Mouse (Mus musculus): ENCODE measurements around the gene Nfyb. TPM values are rescaled to one million over a fixed set of nuclear protein-coding genes. Genes with fewer than 3 reads are reported as not detected.

Gene Nfyb
- total RNA-seq, 2 experiments from 2014 or later, result 57.3 to 60.2 TPM

DNA sequence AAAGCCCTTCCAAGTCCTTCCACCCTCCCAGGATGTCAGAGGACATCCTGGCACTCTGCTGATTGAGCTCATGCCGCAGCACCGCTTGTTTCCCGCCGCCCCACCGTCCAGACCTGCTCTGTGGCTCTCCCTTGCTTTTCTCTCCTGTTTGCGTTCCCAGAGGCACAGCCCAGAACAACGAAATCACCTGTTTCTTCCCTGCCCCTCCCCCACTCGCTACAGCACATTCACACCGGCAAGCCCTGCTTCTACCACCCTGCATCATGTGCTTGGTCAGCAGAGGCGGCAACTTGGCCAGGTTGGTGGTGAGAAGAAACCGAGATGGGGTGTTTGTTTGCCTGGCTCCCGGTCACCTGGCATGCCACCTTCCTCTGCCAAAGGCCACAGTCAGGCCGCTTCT, 13.9 kb upstream of the Nfyb start:
- no peak overlapping the region for H3K27ac ChIP-seq
- no peak overlapping the region for H3K4me3 ChIP-seq
- intact Hi-C loops (cut with DNase I), result no loop called here
- no peak for DNase-seq (ENCODE audit: extremely low spot score in 1 of 2, low spot score in 2 of 2)
- TF ChIP-seq CTCF (IDR thresholded peaks at IDR 0.05), result no peak

DNA sequence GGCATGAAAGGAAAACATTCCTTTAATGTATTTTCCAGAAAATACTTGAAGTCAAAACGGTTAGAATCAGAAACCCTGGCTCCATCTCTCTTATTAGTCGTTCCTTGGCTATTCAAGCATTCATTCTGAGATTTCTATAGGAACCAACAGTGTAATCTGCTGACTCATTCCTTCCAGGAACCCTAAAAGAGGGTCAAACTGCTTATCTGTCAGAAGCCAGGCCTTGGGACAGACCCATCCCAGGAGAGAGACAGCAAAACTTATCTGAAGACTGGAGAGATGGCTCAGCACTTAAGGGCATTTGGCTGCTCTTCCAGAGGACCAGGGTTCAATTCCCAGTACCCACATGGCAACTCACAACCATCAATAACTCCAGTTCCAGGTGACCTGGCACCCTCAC, 13.1 kb upstream of the Nfyb start:
- Histone ChIP-seq H3K4me3 (no peak overlapping the region), H3K27ac (no peak overlapping the region)
- intact Hi-C loops (cut with DNase I), result no loop called here
- TF ChIP-seq CTCF (IDR thresholded peaks at IDR 0.05), result no peak
- DNase-seq (ENCODE audit: extremely low spot score in 1 of 2, low spot score in 2 of 2), result no peak

DNA sequence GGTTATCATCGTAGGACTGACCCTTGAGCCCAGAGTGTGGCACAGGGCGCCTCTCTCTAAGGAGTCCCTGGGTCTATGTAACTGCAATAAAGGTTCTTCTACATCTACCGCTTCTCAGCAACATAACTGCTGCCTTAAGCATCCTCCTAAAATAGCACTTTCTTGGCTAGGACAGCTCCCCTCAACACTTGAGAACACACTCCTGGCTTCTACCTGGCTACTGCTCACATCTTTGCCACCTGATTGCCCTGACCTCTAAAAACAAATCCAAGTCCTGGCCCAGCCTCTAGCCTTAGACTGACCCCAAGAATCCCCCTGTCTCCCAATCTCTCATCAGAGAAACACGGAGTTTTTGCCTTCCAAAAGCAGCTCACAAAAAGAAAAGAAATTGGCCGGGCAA, 10.9 kb upstream of the Nfyb start:
- no peak for TF ChIP-seq CTCF (IDR thresholded peaks at IDR 0.05)
- DNase-seq (ENCODE audit: extremely low spot score in 1 of 2, low spot score in 2 of 2), result no peak

DNA sequence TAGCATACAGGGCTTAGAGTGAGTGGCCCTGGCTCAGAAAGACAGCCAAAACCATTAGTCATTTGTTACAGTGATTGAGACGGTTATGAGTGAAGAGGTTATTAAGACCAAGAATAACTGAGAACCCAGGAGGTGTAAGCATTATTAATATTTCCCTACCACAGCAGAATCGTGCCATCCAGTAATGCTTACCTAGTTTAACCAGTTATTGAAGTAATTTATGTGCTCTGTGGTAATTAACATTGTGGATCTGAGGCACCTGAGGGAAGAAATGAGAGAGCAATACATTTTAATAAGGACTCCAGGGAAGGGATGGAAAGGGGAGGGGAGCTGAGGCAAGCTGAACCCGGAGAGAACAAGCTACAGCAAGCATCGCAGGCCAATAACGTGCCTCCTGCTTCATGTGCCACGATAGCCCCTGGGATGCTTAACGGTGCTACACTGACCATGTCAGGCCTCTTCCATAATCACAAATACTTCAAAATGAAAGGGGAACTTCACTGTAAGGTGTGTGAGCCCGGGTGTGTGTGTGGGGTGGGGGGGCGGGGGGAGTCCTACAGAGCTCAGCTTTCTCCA, 7.7 kb upstream of the Nfyb start:
- DNase-seq (ENCODE audit: extremely low spot score in 1 of 2, low spot score in 2 of 2), result no peak
- H3K27ac ChIP-seq, result no peak overlapping the region
- intact Hi-C loops (cut with DNase I), result no loop called here
- H3K4me3 ChIP-seq, result no peak overlapping the region
- no peak for TF ChIP-seq CTCF (IDR thresholded peaks at IDR 0.05)

More for the DNA sequence above, 10.9 kb upstream of the Nfyb start:
- intact Hi-C loops (cut with DNase I), result no loop called here
- Histone ChIP-seq H3K27ac (no peak overlapping the region), H3K4me3 (no peak overlapping the region)

DNA sequence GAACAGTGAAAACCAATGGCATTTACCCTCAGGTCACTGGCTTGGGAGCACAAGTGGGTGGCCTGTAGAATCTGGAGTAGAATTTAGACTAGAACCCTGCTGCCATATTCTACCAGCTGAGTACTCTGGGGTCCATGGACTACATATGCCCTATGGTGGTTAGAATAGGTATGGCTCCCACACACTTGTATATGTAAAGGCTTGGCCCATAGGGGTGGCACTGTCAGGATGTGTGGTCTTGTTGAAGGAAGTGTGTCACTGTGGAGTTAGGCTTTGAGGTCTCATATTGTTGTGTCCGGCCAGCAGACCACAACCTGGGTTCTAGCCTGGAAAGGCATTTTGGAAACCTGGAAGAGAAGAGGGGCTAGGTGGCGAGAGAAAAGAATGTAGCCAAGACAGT, 6.8 kb upstream of the Nfyb start:
- intact Hi-C loops (cut with DNase I), result no loop called here
- H3K4me3 ChIP-seq, result no peak overlapping the region
- DNase-seq (ENCODE audit: extremely low spot score in 1 of 2, low spot score in 2 of 2), result no peak
- TF ChIP-seq CTCF (IDR thresholded peaks at IDR 0.05), result no peak
- H3K27ac ChIP-seq, result no peak overlapping the region

DNA sequence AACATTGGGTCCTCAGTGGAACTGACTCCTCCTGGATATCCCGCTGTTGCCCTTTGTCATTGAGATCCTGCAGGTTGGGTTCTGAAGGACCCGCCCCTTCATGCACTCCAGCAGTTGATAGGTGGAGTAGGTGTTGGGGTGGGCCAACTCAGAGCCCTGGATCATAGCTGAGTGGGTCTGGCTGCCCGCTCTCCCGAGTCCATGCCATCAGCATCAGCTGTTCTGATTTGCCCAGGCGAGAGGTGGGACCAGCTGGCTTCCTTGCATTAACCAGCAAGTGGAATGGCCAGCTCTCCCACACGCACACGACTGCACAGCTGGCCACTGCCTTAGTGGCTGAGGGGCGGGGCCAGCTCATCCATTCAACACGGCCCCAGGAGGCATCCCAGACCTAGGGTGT, 5.0 kb upstream of the Nfyb start:
- H3K4me3 ChIP-seq, result no peak overlapping the region
- intact Hi-C loops (cut with DNase I), result no loop called here
- DNase-seq (ENCODE audit: extremely low spot score in 1 of 2, low spot score in 2 of 2), result no peak
- H3K27ac ChIP-seq, result no peak overlapping the region
- no peak for TF ChIP-seq CTCF (IDR thresholded peaks at IDR 0.05)

DNA sequence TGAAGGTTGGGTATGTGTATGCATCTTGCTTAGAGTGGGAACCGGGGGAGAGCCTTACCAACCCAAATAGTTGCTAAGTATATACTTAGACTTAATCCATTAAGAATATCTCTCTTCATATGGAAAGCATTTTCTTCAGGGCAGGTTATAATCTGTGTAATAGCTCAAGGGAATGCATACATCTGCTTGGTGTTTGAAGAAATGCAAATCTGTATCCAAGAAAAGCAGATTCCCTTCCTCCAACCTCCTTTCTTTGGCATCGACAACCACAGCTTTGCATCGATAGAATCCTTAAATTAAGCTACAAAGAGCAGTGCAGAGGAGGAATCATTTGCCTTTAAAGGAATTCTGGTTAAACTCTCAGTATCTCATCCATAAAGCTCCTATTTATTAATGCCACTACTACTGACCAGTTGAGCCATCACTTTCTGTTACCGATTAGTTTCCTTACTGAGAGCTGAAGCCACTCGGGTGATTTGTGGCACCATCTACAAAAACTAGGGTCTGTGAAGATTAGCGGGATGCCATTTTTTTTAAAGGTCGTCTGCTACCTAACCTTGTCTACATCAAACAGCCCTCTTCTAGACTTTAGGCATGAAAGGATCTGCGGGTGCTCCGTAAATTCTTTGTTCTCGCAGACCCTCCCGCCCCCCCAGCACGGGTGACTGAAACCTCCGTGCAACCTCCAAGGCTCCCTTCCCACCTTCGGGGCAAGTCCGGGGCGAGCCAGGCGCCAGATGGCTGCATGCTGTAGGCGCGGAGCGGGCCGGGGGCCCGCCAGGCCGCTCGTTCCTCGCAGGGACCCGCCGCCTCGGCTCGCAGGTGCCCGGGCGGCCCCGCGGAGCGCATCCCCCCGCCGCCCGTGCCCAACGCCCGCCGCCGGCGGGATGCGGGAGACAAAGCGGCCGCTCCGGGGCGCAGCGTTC, 925 bp downstream of the Nfyb start:
- no peak for TF ChIP-seq CTCF (IDR thresholded peaks at IDR 0.05)
- intact Hi-C loops (cut with DNase I), result loop anchor here (1.0 to 5.0 kb wide), 2 partner anchors 61 to 97 kb away; no protein-coding TSS in a partner anchor
- H3K27ac ChIP-seq, result peak overlapping the region; percentile 88
- peak; percentile 31 to 41 for DNase-seq (ENCODE audit: extremely low spot score in 1 of 2, low spot score in 2 of 2)
- H3K4me3 ChIP-seq, result peak overlapping the region; percentile 77

DNA sequence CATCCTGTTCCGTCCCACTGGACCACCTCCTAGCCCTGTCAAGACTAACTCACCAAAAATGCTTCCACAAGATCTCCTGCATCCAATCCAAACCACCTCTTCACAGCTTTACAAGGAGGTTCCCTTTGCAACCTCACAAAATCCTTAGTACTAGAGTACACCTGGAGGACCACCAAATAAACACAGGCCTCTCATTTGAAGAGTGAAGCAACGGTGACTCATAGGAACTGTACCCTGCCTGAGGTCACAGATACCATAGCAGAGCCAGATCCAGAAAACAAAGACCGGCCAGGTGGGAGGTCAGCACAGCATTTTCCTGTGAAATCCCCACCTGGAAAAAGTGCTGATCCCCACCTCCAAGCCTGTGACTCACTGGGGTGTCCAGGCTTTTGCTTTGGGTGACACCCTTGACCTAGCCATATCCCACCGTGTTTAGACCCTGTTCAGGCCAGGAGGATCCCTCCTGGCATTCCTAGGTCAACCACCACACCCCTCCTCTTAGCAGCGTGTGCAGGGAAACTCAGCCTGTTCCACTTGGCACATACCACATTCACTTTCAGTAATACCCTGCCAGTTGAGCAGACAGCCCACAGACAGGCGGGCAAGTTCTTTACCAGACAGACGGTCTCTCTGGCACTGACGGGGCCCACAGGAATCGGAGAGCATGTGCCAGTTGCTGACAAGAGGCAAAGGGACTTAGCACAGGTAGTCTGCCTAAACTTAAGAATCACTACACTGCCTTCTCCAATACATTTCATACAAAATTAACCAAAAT, 2.7 kb downstream of the Nfyb start:
- TF ChIP-seq CTCF (IDR thresholded peaks at IDR 0.05), result no peak
- Histone ChIP-seq H3K27ac (no peak overlapping the region), H3K4me3 (peak overlapping the region; percentile 77)
- intact Hi-C loops (cut with DNase I), result loop anchor here (5.0 kb wide), 1 partner anchor 59 kb away; no protein-coding TSS in a partner anchor
- no peak for DNase-seq (ENCODE audit: extremely low spot score in 1 of 2, low spot score in 2 of 2)

DNA sequence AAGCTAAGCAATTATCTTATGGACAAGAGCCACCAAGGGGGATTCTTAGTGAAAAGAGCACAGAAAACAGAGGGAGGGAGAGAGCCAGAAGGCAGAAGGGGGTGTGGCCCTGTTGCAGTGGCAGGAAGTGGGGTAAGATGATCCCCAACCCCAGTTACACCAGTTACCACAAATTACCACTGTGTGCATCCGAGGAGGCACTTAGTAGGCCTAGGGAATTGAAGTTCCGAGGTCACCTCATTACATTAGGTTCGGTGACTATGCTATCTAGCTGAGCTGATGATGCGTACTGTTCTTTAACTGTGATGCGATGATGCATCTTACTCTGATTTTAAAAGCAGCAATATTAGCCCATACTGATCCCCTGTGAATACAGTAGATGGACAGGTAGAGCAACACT, 4.2 kb downstream of the Nfyb start:
- intact Hi-C loops (cut with DNase I), result loop anchor here (5.0 kb wide), 1 partner anchor 57 kb away; no protein-coding TSS in a partner anchor
- no peak for TF ChIP-seq CTCF (IDR thresholded peaks at IDR 0.05)
- DNase-seq (ENCODE audit: extremely low spot score in 1 of 2, low spot score in 2 of 2), result no peak
- H3K4me3 ChIP-seq, result no peak overlapping the region
- no peak overlapping the region for H3K27ac ChIP-seq

DNA sequence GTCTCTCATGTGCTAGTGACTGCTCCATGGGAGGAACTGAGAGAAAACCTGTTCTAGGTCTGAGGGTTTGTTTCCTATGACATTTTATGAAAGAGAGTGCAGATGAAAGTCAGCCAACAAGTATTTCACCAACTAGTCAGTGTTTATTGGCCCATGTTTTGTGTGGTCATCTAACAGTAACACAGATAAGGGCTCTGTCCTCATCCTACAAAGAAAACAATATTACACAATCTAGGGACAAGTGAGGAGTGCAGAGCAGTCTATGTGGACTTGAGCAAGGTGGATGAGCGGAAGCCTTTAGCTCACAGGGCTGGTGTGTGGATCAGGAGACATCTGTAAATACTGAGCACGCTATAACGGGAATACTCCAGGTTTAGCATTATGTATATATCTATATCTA, 5.1 kb downstream of the Nfyb start:
- TF ChIP-seq CTCF (IDR thresholded peaks at IDR 0.05), result no peak
- Histone ChIP-seq H3K27ac (no peak overlapping the region), H3K4me3 (no peak overlapping the region)
- intact Hi-C loops (cut with DNase I), result no loop called here
- DNase-seq (ENCODE audit: extremely low spot score in 1 of 2, low spot score in 2 of 2), result no peak

DNA sequence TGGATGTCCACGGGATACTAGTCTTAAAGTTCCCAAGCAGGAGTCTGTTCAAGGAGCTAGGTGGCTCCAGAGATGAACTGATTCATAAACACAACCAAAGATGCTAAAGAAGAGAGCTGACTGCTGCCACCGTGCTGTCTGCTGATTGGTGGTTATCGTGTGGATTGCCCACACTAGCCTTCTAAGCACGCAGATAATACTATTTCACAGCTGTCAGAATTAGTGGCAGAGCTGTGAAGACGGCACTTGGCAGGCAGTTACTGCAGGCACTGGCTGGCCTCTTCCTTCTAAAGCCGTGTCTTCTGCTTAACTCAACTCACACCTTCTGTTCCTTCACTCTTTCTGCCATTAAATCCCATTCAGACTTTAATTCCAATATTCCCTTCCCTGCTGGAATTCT, 5.6 kb downstream of the Nfyb start:
- DNase-seq (ENCODE audit: extremely low spot score in 1 of 2, low spot score in 2 of 2), result no peak
- Histone ChIP-seq H3K4me3 (no peak overlapping the region), H3K27ac (no peak overlapping the region)
- intact Hi-C loops (cut with DNase I), result no loop called here
- no peak; the same call in 1 of the 2 replicates for TF ChIP-seq CTCF (IDR thresholded peaks at IDR 0.05)

DNA sequence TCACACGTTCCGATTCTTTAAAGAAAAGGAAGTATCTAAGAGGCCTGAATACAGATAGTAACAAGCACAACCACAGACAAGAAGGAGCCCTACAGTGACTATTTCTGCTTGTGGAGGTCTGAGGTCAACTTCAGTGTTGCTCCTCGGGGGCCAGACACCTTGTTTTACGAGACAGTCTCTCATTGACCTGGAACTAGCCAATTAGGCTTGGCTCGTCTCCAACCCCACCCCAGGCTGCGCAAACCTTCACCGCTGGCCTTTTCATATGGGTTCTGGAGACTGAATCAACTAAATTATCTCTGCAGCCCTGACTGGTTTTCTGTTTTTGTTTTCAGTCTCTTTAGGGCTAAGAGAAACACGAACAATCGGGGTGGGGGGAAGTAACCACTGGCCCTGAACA, 6.6 kb downstream of the Nfyb start:
- TF ChIP-seq CTCF (IDR thresholded peaks at IDR 0.05), result no peak
- no peak for DNase-seq (ENCODE audit: extremely low spot score in 1 of 2, low spot score in 2 of 2)
- Histone ChIP-seq H3K27ac (no peak overlapping the region), H3K4me3 (no peak overlapping the region)
- intact Hi-C loops (cut with DNase I), result no loop called here

Data from left cerebral cortex, adult 2 months (tissue).